Mouse (Mus musculus): ENCODE measurements at regions not wholly inside any gene's neighbourhood (a gene's known extent, or its start where the extent isn't known, plus 50 kb on each side); places are given as distances from the start of the nearest gene placed in this dataset.

DNA sequence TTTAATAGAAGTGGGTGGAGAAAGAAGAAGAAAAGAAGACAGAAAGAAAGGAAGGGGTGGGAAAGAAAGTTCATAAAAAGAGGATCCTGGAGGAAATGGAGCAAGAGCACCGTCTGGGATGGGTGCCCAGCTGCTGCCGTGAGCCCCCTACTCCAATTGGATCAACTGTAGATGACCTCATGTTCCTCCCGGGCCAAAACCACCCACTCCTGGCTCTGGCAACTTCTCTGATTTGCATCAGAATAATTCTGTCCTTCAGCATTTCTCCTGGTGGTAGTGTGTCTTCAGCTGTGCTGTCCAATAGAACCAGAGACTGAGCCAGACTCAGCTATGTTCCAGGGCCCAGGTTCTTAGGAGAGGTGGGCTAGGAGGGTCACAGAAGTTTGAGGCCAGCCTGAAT lies 212.6 kb downstream of the Satb1 start:
- Histone ChIP-seq H3K36me3 (no peaks in the 10 kb centered on the region), H3K9me3 (no peaks in the 10 kb centered on the region), H3K4me3 (replicated peaks) (no peak overlapping the region), H3K4me2 (no peak overlapping the region), H3K9ac (replicated peaks) (no peak overlapping the region), H3K4me1 (replicated peaks) (no peaks in the 10 kb centered on the region), H3K27ac (no peak overlapping the region), H3K27me3 (no peaks in the 10 kb centered on the region)
- ATAC-seq (ENCODE audit: insufficient number of reproducible peaks, insufficient read depth, low FRiP score, low TSS enrichment, low read depth): no peak
- WGBS: 78% methylated on average over 3 of the region's 3 CpGs

DNA sequence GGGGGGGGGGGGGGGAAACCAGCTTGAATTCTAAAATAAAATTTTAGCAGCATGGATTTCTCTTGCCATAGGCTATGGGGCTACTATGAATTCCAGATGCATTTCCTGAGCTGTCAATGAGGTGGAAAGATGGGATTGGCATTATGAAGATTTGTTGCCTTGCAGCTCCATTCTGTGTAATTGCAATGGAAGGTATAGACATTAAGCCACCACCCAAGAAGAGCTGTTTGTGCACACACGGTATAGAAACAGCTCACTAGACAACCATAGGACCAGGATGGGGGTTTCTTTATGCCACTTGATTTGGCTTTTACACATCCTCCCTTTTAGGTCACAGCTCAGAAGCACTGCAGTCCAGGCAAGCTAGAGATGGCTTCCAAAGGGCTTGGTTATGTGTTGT lies 247.8 kb downstream of the Satb1 start:
- Histone ChIP-seq H3K9ac (replicated peaks) (no peak overlapping the region), H3K4me2 (no peak overlapping the region), H3K27ac (no peak overlapping the region), H3K36me3 (no peaks in the 10 kb centered on the region), H3K9me3 (no peaks in the 10 kb centered on the region), H3K4me1 (replicated peaks) (0 out of 2 replicates have a peak, but pooled peaks cover 7% of the 10 kb centered on the region), H3K27me3 (no peaks in the 10 kb centered on the region), H3K4me3 (replicated peaks) (no peak overlapping the region)
- ATAC-seq (ENCODE audit: insufficient number of reproducible peaks, insufficient read depth, low FRiP score, low TSS enrichment, low read depth): no peak
- WGBS: 54% methylated on average over 1 of the region's 1 CpGs

DNA sequence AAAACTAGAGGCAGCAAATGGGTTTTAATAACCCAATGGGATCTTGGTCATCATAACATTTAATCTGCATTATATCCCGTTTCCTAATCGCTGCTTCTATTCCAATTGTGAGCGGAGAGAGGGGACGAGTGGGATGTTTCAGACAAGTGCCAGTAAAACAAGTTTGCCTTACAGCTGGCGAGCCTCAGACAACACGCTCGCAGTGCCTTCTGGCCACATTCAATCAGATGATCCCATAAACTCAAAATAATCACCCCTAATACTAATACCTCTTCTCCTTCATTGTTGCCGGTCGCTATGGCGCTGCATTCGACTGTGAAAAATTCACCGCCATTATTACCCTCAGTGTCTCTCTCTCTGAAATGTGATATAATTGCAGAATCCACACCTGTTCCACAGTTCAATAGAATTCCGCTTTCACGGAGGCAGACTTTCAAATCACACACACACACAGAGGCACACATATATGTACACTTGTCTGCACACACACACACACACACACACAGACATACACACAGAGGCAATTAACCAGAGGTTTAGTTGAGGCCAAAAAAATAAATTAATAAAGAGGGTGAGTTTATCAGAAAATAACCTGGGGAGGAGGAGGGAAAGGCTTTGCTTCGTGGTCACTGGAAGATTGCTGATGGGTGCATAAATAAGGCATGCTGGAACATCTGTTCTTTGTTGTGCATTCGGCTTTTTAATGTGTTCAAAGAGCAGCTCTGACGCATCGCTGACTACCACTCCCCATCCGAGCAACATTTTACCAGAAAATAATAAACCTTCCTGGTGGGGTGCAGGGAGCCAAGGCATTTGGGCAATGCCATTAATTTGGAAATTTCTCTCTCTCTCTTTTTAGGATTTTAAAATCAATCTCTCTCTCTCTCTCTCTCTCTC lies 248.9 kb downstream of the Satb1 start:
- ATAC-seq (ENCODE audit: insufficient number of reproducible peaks, insufficient read depth, low FRiP score, low TSS enrichment, low read depth): no peak
- no peaks in the 10 kb centered on the region for H3K36me3 ChIP-seq
- no peak overlapping the region for H3K4me3 ChIP-seq (replicated peaks)
- H3K9me3 ChIP-seq: no peaks in the 10 kb centered on the region
- H3K4me1 ChIP-seq (replicated peaks): 0 out of 2 replicates have a peak, but pooled peaks cover 7% of the 10 kb centered on the region
- 63% methylated on average over 19 of the region's 19 CpGs for whole genome bisulfite sequencing
- H3K4me2 ChIP-seq: no peak overlapping the region
- no peak overlapping the region for H3K9ac ChIP-seq (replicated peaks)
- no peaks in the 10 kb centered on the region for H3K27me3 ChIP-seq
- no peak overlapping the region for H3K27ac ChIP-seq

DNA sequence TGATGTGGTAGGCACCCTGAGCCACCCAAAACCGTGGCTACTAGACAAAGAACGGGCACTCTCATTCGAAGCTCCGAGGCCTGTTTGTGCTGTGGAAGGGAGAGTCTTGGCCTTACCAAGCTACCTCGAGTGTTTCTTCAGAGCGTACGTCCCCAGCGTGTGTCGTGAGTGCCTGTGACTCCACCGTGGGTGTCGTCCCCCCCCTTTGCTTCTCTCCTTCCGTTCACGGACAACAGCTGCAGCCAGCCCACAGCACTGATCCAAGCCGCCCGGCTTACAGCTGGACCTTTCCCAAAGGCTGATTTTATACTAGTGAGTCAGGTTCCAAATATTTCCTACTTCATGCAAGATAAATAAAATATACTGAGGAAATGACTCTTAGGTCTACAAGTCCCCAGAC lies 249.8 kb downstream of the Satb1 start:
- H3K9ac ChIP-seq (replicated peaks): no peak overlapping the region
- H3K9me3 ChIP-seq: no peaks in the 10 kb centered on the region
- H3K36me3 ChIP-seq: no peaks in the 10 kb centered on the region
- 77% methylated on average over 15 of the region's 15 CpGs for WGBS
- no peak overlapping the region for H3K4me2 ChIP-seq
- H3K4me3 ChIP-seq (replicated peaks): no peak overlapping the region
- H3K27ac ChIP-seq: no peak overlapping the region
- H3K27me3 ChIP-seq: no peaks in the 10 kb centered on the region
- H3K4me1 ChIP-seq (replicated peaks): 0 out of 2 replicates have a peak, but pooled peaks cover 7% of the 10 kb centered on the region
- no peak for ATAC-seq (ENCODE audit: insufficient number of reproducible peaks, insufficient read depth, low FRiP score, low TSS enrichment, low read depth)

- no peaks in the 10 kb centered on the region for H3K36me3 ChIP-seq
Measured at GRCm38 (mm10) chr17:51555854-51556253, 277.2 kb downstream of the Satb1 start.

GRCm38 (mm10) chr17:51554446-51554845 lies 278.6 kb downstream of the Satb1 start:
- no peak for ATAC-seq (ENCODE audit: insufficient number of reproducible peaks, insufficient read depth, low FRiP score, low TSS enrichment, low read depth)
- Histone ChIP-seq H3K27ac (no peak overlapping the region), H3K4me2 (no peak overlapping the region), H3K4me1 (replicated peaks) (no peaks in the 10 kb centered on the region), H3K9ac (replicated peaks) (no peak overlapping the region), H3K9me3 (no peaks in the 10 kb centered on the region), H3K4me3 (replicated peaks) (no peak overlapping the region), H3K36me3 (no peaks in the 10 kb centered on the region), H3K27me3 (no peaks in the 10 kb centered on the region)
- 92% methylated on average over 2 of the region's 2 CpGs for WGBS

More at GRCm38 (mm10) chr17:51555854-51556253, 277.2 kb downstream of the Satb1 start:
- H3K4me3 ChIP-seq (replicated peaks): no peak overlapping the region
- H3K4me2 ChIP-seq: no peak overlapping the region
- no peaks in the 10 kb centered on the region for H3K4me1 ChIP-seq (replicated peaks)
- no peak for ATAC-seq (ENCODE audit: insufficient number of reproducible peaks, insufficient read depth, low FRiP score, low TSS enrichment, low read depth)
- no peaks in the 10 kb centered on the region for H3K9me3 ChIP-seq
- 84% methylated on average over 3 of the region's 3 CpGs for WGBS
- H3K27ac ChIP-seq: no peak overlapping the region
- H3K9ac ChIP-seq (replicated peaks): no peak overlapping the region
- no peaks in the 10 kb centered on the region for H3K27me3 ChIP-seq

- no peak for ATAC-seq (ENCODE audit: insufficient number of reproducible peaks, insufficient read depth, low FRiP score, low TSS enrichment, low read depth)
- Histone ChIP-seq H3K4me1 (replicated peaks) (peaks cover 4% of the 10 kb centered on the region; the same call in 1 of the 2 replicates), H3K36me3 (no peaks in the 10 kb centered on the region), H3K9ac (replicated peaks) (no peak overlapping the region), H3K4me2 (no peak overlapping the region), H3K4me3 (replicated peaks) (no peak overlapping the region), H3K27me3 (no peaks in the 10 kb centered on the region), H3K9me3 (no peaks in the 10 kb centered on the region), H3K27ac (no peak overlapping the region)
- 92% methylated on average over 5 of the region's 5 CpGs for WGBS
Measured at GRCm38 (mm10) chr17:51552277-51553015, 280.6 kb downstream of the Satb1 start.

GRCm38 (mm10) chr17:51546999-51547398 lies 286.1 kb downstream of the Satb1 start:
- ATAC-seq (ENCODE audit: insufficient number of reproducible peaks, insufficient read depth, low FRiP score, low TSS enrichment, low read depth): 0 out of 2 replicates have a peak, but pooled peaks have one; percentile 59
- WGBS: 8% methylated on average over 3 of the region's 3 CpGs
- Histone ChIP-seq H3K27me3 (no peaks in the 10 kb centered on the region; the same call in 1 of the 2 replicates), H3K9ac (replicated peaks) (no peak overlapping the region), H3K36me3 (no peaks in the 10 kb centered on the region), H3K27ac (no peak overlapping the region), H3K4me1 (replicated peaks) (peaks cover 11% of the 10 kb centered on the region), H3K9me3 (no peaks in the 10 kb centered on the region), H3K4me2 (no peak overlapping the region), H3K4me3 (replicated peaks) (no peak overlapping the region)

DNA sequence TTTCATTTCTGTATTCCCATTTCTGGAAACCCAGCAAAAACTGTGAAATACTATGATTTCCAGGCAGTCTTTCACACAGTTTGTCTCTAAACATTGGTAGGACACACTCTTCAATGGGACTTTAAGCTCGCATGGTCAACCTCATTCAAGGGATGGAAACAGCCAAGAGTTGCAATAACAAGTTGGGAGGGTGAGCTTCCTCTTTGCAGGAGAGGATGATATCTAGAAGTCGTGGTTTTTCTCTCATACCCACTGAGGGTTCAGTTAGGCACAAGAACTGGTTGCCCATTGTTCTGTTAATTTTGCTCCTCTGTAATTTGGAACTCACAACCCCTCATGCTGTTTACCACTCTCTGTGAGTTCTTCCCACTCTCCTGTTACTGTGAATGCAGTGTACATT lies 290.5 kb downstream of the Satb1 start:
- Histone ChIP-seq H3K4me1 (replicated peaks) (peaks cover 8% of the 10 kb centered on the region), H3K4me3 (replicated peaks) (no peak overlapping the region), H3K27ac (no peak overlapping the region), H3K9ac (replicated peaks) (no peak overlapping the region), H3K9me3 (no peaks in the 10 kb centered on the region), H3K4me2 (no peak overlapping the region), H3K36me3 (no peaks in the 10 kb centered on the region), H3K27me3 (no peaks in the 10 kb centered on the region; the same call in 1 of the 2 replicates)
- 81% methylated on average over 2 of the region's 2 CpGs for WGBS
- ATAC-seq (ENCODE audit: insufficient number of reproducible peaks, insufficient read depth, low FRiP score, low TSS enrichment, low read depth): no peak

- no peaks in the 10 kb centered on the region for H3K9me3 ChIP-seq
- 0 out of 2 replicates have a peak overlapping the region, but pooled peaks have one; percentile 11 for H3K4me3 ChIP-seq (replicated peaks)
- no peak for ATAC-seq (ENCODE audit: insufficient number of reproducible peaks, insufficient read depth, low FRiP score, low TSS enrichment, low read depth)
- no peak overlapping the region for H3K9ac ChIP-seq (replicated peaks)
- H3K4me2 ChIP-seq: peak overlapping the region; percentile 52
- 23% methylated on average over 10 of the region's 10 CpGs for WGBS
- H3K27me3 ChIP-seq: peaks cover 12% of the 10 kb centered on the region
- H3K27ac ChIP-seq: no peak overlapping the region
- peaks cover 13% of the 10 kb centered on the region for H3K4me1 ChIP-seq (replicated peaks)
- no peaks in the 10 kb centered on the region for H3K36me3 ChIP-seq
Measured at GRCm38 (mm10) chr17:51534678-51535077, 298.4 kb downstream of the Satb1 start.

GRCm38 (mm10) chr17:51534270-51534669 lies 298.8 kb downstream of the Satb1 start:
- peak overlapping the region; percentile 52 for H3K4me2 ChIP-seq
- no peak overlapping the region for H3K9ac ChIP-seq (replicated peaks)
- H3K27me3 ChIP-seq: peaks cover 12% of the 10 kb centered on the region
- no peak overlapping the region for H3K27ac ChIP-seq
- no peaks in the 10 kb centered on the region for H3K9me3 ChIP-seq
- 0 out of 2 replicates have a peak overlapping the region, but pooled peaks have one; percentile 11 for H3K4me3 ChIP-seq (replicated peaks)
- no peaks in the 10 kb centered on the region for H3K36me3 ChIP-seq
- 21% methylated on average over 14 of the region's 14 CpGs for WGBS
- ATAC-seq (ENCODE audit: insufficient number of reproducible peaks, insufficient read depth, low FRiP score, low TSS enrichment, low read depth): no peak
- H3K4me1 ChIP-seq (replicated peaks): peaks cover 13% of the 10 kb centered on the region
